Mouse (Mus musculus) lung, postnatal 0 days (tissue): Measurements from ENCODE around the gene Tenm3.

ENCODE experiments used
- CTCF ChIP-seq: IDR thresholded peaks from 2 replicates; pipeline ENCODE4 v1.5.1; 2016; ENCODE audit warnings: antibody characterized with exemption, mild to moderate bottlenecking
- EP300 ChIP-seq: IDR thresholded peaks from 2 replicates; pipeline ENCODE4 v1.6.1; 2016; ENCODE audit warnings: antibody characterized with exemption, mild to moderate bottlenecking, control low read depth

- TF ChIP-seq CTCF = no peak
- TF ChIP-seq EP300 = no peak
These were observed 558.3 kb downstream of the Tenm3 start for GRCm38 (mm10) chr8:48285432-48285831.
